Mouse (Mus musculus) heart, embryonic 12.5 days (tissue): ENCODE data around the gene Gm9903. TPM values are rescaled to one million over a fixed set of nuclear protein-coding genes. Genes with fewer than 3 reads are reported as not detected.

Source experiments
- ATAC-seq: fragments of 200-750 bp; cut with Nextera tagmentation; 2 replicates; pipeline ENCODE4 v1.8.0; 2017; ENCODE audit warnings: moderate TSS enrichment, moderate library complexity; ENCODE audit not compliant: insufficient number of reproducible peaks, low FRiP score
- H3K27ac ChIP-seq: fragments of 300-500 bp; sonication (generic); 2 replicates; pipeline ENCODE4 v1.5.1; 2016; ENCODE audit warnings: mild to moderate bottlenecking, moderate library complexity; ENCODE audit not compliant: poor library complexity, severe bottlenecking
- H3K27me3 ChIP-seq: fragments of 300-500 bp; sonication (generic); replicated peaks from 2 replicates; pipeline ENCODE4 v1.6.1; 2016; ENCODE audit warnings: mild to moderate bottlenecking, moderate library complexity
- H3K36me3 ChIP-seq: fragments of 300-500 bp; sonication (generic); 2 replicates; pipeline ENCODE4 v1.6.1; 2016; ENCODE audit warnings: mild to moderate bottlenecking, moderate library complexity
- H3K4me1 ChIP-seq: fragments of 300-500 bp; sonication (generic); replicated peaks from 2 replicates; pipeline ENCODE4 v1.6.1; 2016; ENCODE audit warnings: mild to moderate bottlenecking
- H3K4me2 ChIP-seq: fragments of 300-500 bp; sonication (generic); 2 replicates; pipeline ENCODE4 v1.6.1; 2016; ENCODE audit warnings: mild to moderate bottlenecking, moderate library complexity
- H3K4me3 ChIP-seq: fragments of 300-500 bp; sonication (generic); 2 replicates; pipeline ENCODE4 v1.5.1; 2016; ENCODE audit warnings: mild to moderate bottlenecking
- H3K9ac ChIP-seq: fragments of 300-500 bp; sonication (generic); 2 replicates; pipeline ENCODE4 v1.6.1; 2016; ENCODE audit warnings: mild to moderate bottlenecking, moderate library complexity
- H3K9me3 ChIP-seq: fragments of 300-500 bp; sonication (generic); replicated peaks from 2 replicates; pipeline ENCODE4 v1.6.1; 2016; ENCODE audit warnings: mild to moderate bottlenecking, moderate library complexity
- WGBS: fragments of 180-500 bp; shearing (Covaris S2); methylation state at CpG from one replicate; pipeline ENCODE4 v1.1.7; 2016; 5-methylcytosine and 5-hydroxymethylcytosine counted together
- polyA plus RNA-seq: library from polyadenylated mRNA; unstranded; fragments of >200 nt; fragmentation: Nextera tagmentation; extraction: Ambion mirVana; gene quantifications from 2 replicates; pipeline ENCODE4 v1.2.1, GENCODE M21; 2016

Gm9903 gene
- polyA plus RNA-seq, 1 experiment from 2014 or later, result 1.0 TPM

GRCm38 (mm10) chr5:33668223-33668622, 38.5 kb downstream of the Gm9903 start:
- H3K36me3 ChIP-seq, result peaks cover 91% of the 10 kb centered on the region
- H3K4me3 ChIP-seq, result no peak overlapping the region
- no peaks in the 10 kb centered on the region for H3K27me3 ChIP-seq
- no peak overlapping the region for H3K9ac ChIP-seq
- no peak overlapping the region for H3K27ac ChIP-seq
- H3K4me2 ChIP-seq, result no peak overlapping the region
- H3K9me3 ChIP-seq, result no peaks in the 10 kb centered on the region
- ATAC-seq, result no peak
- peaks cover 3% of the 10 kb centered on the region; the same call in 1 of the 2 replicates for H3K4me1 ChIP-seq

GRCm38 (mm10) chr5:33671659-33672058, 41.9 kb downstream of the Gm9903 start:
- Histone ChIP-seq H3K4me1 (peaks cover 13% of the 10 kb centered on the region), H3K4me3 (no peak overlapping the region), H3K4me2 (no peak overlapping the region), H3K27me3 (no peaks in the 10 kb centered on the region), H3K9ac (0 out of 2 replicates have a peak overlapping the region, but pooled peaks have one; percentile 31), H3K27ac (peak overlapping the region; percentile 64; the same call in 1 of the 2 replicates), H3K36me3 (peaks cover 69% of the 10 kb centered on the region), H3K9me3 (no peaks in the 10 kb centered on the region)
- 56% methylated on average over 5 of the region's 5 CpGs for WGBS
- no peak for ATAC-seq

GRCm38 (mm10) chr5:33674439-33674838, 44.7 kb downstream of the Gm9903 start:
- Histone ChIP-seq H3K9me3 (no peaks in the 10 kb centered on the region), H3K4me3 (no peak overlapping the region), H3K27me3 (no peaks in the 10 kb centered on the region), H3K4me2 (no peak overlapping the region), H3K9ac (no peak overlapping the region), H3K27ac (no peak overlapping the region), H3K4me1 (peaks cover 13% of the 10 kb centered on the region), H3K36me3 (peaks cover 41% of the 10 kb centered on the region)
- peak; percentile 14; the same call in 1 of the 2 replicates for ATAC-seq
- 60% methylated on average over 3 of the region's 3 CpGs for WGBS

GRCm38 (mm10) chr5:33675964-33676363, 46.2 kb downstream of the Gm9903 start:
- Histone ChIP-seq H3K9me3 (no peaks in the 10 kb centered on the region), H3K9ac (no peak overlapping the region), H3K27ac (no peak overlapping the region), H3K27me3 (no peaks in the 10 kb centered on the region), H3K4me1 (peaks cover 13% of the 10 kb centered on the region), H3K36me3 (peaks cover 26% of the 10 kb centered on the region), H3K4me3 (no peak overlapping the region), H3K4me2 (no peak overlapping the region)
- 0% methylated on average over 1 of the region's 1 CpGs for WGBS
- ATAC-seq, result no peak

GRCm38 (mm10) chr5:33678244-33678643, 48.5 kb downstream of the Gm9903 start:
- no peak for ATAC-seq
- 81% methylated on average over 5 of the region's 5 CpGs for WGBS
- Histone ChIP-seq H3K9ac (no peak overlapping the region), H3K4me2 (no peak overlapping the region), H3K36me3 (peaks cover 4% of the 10 kb centered on the region; the same call in 1 of the 2 replicates), H3K27ac (no peak overlapping the region), H3K9me3 (no peaks in the 10 kb centered on the region), H3K4me3 (no peak overlapping the region), H3K4me1 (peaks cover 10% of the 10 kb centered on the region), H3K27me3 (no peaks in the 10 kb centered on the region)

- WGBS, result 61% methylated on average over 3 of the region's 3 CpGs
- H3K36me3 ChIP-seq, result no peaks in the 10 kb centered on the region
- H3K4me2 ChIP-seq, result no peak overlapping the region
- no peaks in the 10 kb centered on the region for H3K9me3 ChIP-seq
- H3K4me1 ChIP-seq, result peaks cover under 1% of the 10 kb centered on the region; the same call in 1 of the 2 replicates
- H3K27ac ChIP-seq, result no peak overlapping the region
- no peak overlapping the region for H3K9ac ChIP-seq
- no peaks in the 10 kb centered on the region for H3K27me3 ChIP-seq
- ATAC-seq, result no peak
- H3K4me3 ChIP-seq, result no peak overlapping the region
Measured at GRCm38 (mm10) chr5:33681044-33681443, 51.3 kb downstream of the Gm9903 start.

Other genes with a start within 250 kb of the Gm9903 start
- gene Nkx1-1, start 195.9 kb upstream of the Gm9903 start, polyA plus RNA-seq, result not detected in 2 replicates
- gene Fam53a, start 290 bp upstream of the Gm9903 start, polyA plus RNA-seq, result 52.9 and 53.5 TPM in 2 replicates
- 135 and 140 TPM in 2 replicates for gene Slbp, start 22.6 kb downstream of the Gm9903 start, polyA plus RNA-seq
- gene Tacc3, start 28.2 kb downstream of the Gm9903 start, polyA plus RNA-seq, result 152 and 163 TPM in 2 replicates
- 34.3 and 34.9 TPM in 2 replicates for gene Tmem129, start 28.5 kb downstream of the Gm9903 start, polyA plus RNA-seq
- gene Fgfr3, start 91.7 kb downstream of the Gm9903 start, polyA plus RNA-seq, result 6.3 and 7.9 TPM in 2 replicates
- gene Letm1, start 152.9 kb downstream of the Gm9903 start, polyA plus RNA-seq, result 51.7 and 53.1 TPM in 2 replicates
- 43.7 and 50.9 TPM in 2 replicates for gene Nsd2, start 190.8 kb downstream of the Gm9903 start, polyA plus RNA-seq